Mouse (Mus musculus) intestine, embryonic 16.5 days (tissue): ENCODE measurements around the gene Mfap2. TPM values are rescaled to one million over a fixed set of nuclear protein-coding genes. Genes with fewer than 3 reads are reported as not detected.

Experiments
- ATAC-seq: fragments of 200-750 bp; cut with Nextera tagmentation; 2 replicates; pipeline ENCODE4 v1.8.0; 2017; ENCODE audit warnings: moderate TSS enrichment, moderate library complexity
- H3K27ac ChIP-seq: fragments of 300-500 bp; sonication (generic); 2 replicates; pipeline ENCODE4 v1.5.1; 2014; ENCODE audit warnings: mild to moderate bottlenecking, low read length
- H3K27me3 ChIP-seq: fragments of 300-500 bp; sonication (generic); replicated peaks from 2 replicates; pipeline ENCODE4 v1.6.1; 2014; ENCODE audit warnings: low read length, control low read depth, mixed read lengths; ENCODE audit not compliant: control insufficient read depth, insufficient read depth
- H3K36me3 ChIP-seq: fragments of 300-500 bp; sonication (generic); 2 replicates; pipeline ENCODE4 v1.6.1; 2014; ENCODE audit warnings: low read length, control low read depth; ENCODE audit not compliant: control insufficient read depth, insufficient read depth
- H3K4me1 ChIP-seq: fragments of 300-500 bp; sonication (generic); 2 replicates; pipeline ENCODE4 v1.6.1; 2014; ENCODE audit warnings: low read length, control low read depth, mixed read lengths; ENCODE audit not compliant: control insufficient read depth, insufficient read depth
- H3K4me2 ChIP-seq: fragments of 300-500 bp; sonication (generic); 2 replicates; pipeline ENCODE4 v1.6.1; 2014; ENCODE audit warnings: low read depth, low read length, control low read depth
- H3K4me3 ChIP-seq: fragments of 300-500 bp; sonication (generic); 2 replicates; pipeline ENCODE4 v1.5.1; 2014; ENCODE audit warnings: mild to moderate bottlenecking, low read length
- H3K9ac ChIP-seq: fragments of 300-500 bp; sonication (generic); 2 replicates; pipeline ENCODE4 v1.6.1; 2014; ENCODE audit warnings: low read depth, low read length
- H3K9me3 ChIP-seq: fragments of 300-500 bp; sonication (generic); 2 replicates; pipeline ENCODE4 v1.6.1; 2016; ENCODE audit warnings: low read length, control low read depth; ENCODE audit not compliant: control insufficient read depth
- WGBS: fragments of 180-500 bp; shearing (Covaris S2); extraction: QIAGEN DNeasy Blood & Tissue Kit; methylation state at CpG from one replicate; pipeline ENCODE4 v1.1.7; 2014; 5-methylcytosine and 5-hydroxymethylcytosine counted together
- polyA plus RNA-seq: library from polyadenylated mRNA; unstranded; fragments of >200 nt; fragmentation: Nextera tagmentation; extraction: Ambion mirVana; gene quantifications from 2 replicates; pipeline ENCODE4 v1.2.1, GENCODE M21; 2015

Mfap2 gene
- polyA plus RNA-seq, 1 experiment from 2014 or later, result 334 TPM

DNA sequence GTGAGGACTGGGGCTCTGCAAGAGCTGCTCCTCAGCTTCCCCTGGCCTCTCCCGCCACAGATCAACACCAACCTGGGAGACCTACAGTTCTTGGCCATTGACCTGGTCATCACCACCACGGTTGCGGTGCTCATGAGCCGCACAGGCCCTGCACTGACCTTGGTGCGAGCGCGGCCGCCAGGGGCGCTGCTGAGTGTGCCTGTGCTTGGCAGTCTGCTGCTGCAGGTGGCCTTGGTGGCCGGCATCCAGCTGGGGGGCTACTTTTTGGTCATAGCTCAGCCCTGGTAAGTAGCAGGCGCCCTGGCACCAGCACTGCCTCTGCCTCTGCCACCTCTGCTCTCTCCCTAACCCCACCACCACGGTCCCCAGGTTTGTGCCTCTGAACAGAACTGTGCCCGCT is 4.2 kb upstream of the Mfap2 start:
- no peaks in the 10 kb centered on the region for H3K27me3 ChIP-seq
- H3K4me1 ChIP-seq, result no peaks in the 10 kb centered on the region
- no peaks in the 10 kb centered on the region for H3K9me3 ChIP-seq
- H3K36me3 ChIP-seq, result peaks cover 10% of the 10 kb centered on the region
- ATAC-seq, result no peak
- 82% methylated on average over 13 of the region's 13 CpGs for WGBS
- no peak overlapping the region for H3K27ac ChIP-seq
- H3K4me3 ChIP-seq, result no peak overlapping the region
- H3K4me2 ChIP-seq, result no peak overlapping the region
- no peak overlapping the region for H3K9ac ChIP-seq

DNA sequence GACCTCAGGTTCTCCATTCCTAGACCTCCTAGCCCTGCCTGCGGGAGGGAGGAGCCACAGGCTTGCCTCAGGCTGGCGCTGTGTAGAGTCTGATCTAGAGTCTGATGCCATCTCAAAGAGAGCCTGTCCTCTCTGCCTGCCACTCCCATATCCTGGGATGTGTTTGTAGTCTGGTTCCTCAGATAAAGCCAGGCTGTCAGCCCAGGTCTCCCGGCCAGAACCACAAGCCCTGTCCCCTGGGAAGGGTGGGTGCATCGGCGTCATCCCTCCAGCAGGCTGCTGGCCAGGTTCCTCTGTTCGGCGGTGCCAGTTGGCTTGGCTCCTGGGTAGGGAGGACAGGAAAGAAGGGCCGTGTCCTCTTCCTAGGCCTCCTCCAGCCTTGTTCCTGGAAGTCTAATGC is 2.2 kb upstream of the Mfap2 start:
- H3K36me3 ChIP-seq, result peaks cover 10% of the 10 kb centered on the region
- no peak overlapping the region for H3K4me3 ChIP-seq
- no peaks in the 10 kb centered on the region for H3K9me3 ChIP-seq
- no peak overlapping the region for H3K9ac ChIP-seq
- 87% methylated on average over 8 of the region's 8 CpGs for WGBS
- H3K27ac ChIP-seq, result no peak overlapping the region
- no peak overlapping the region for H3K4me2 ChIP-seq
- no peaks in the 10 kb centered on the region for H3K27me3 ChIP-seq
- H3K4me1 ChIP-seq, result peaks cover 13% of the 10 kb centered on the region
- no peak for ATAC-seq

DNA sequence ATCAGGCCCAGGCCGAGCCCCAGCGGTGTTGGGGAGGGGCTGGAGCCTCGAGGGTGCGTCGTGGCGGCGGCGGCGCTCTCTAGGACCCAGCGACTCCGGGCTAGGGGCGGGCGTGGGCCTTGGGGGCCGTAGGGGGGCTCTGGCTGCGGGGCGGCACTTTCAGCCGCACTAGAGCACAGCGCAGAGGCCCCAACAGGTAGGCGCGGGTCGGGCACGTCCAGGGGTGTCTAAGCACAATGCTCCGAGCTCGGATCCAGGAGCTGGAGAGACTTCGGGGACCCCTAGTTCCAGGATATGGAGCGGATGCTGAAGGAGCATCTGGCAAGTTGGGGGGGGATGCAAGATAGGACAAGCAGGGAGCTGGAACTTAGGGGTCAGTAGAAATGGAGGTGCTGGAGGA is 308 bp downstream of the Mfap2 start:
- Histone ChIP-seq H3K4me2 (peak overlapping the region; percentile 62), H3K9ac (peak overlapping the region; percentile 75), H3K4me1 (peaks cover 13% of the 10 kb centered on the region), H3K4me3 (peak overlapping the region; percentile 56), H3K27ac (peak overlapping the region; percentile 74), H3K36me3 (peaks cover 14% of the 10 kb centered on the region), H3K9me3 (no peaks in the 10 kb centered on the region), H3K27me3 (no peaks in the 10 kb centered on the region)
- WGBS, result under 1% methylated on average over 26 of the region's 26 CpGs
- ATAC-seq, result peak; percentile 78

DNA sequence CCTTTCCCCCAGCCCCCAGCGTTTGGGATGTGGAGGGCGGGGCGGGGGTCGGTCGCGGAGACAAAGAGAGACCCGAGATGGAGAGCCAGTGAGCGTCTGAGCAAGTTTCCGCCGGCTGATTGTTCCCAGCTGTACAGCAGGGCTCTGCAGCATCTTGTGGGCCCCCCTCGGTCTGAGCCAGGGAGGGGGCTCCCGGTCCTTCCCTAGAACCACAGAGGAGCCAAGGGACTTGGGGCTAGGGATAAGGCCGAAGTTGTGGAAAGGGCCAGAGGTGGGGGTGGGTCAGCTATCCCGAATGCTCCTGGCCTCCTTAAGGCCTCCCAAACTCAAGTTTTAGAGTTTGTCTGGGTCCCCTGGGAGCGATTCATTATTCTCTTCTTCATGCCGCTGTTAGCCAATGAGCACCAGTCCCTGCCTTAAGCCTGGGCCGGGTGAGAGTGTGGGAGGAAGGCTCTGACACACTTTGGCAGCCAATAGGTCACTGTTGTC is 767 bp downstream of the Mfap2 start:
- no peaks in the 10 kb centered on the region for H3K27me3 ChIP-seq
- ATAC-seq, result peak; percentile 56

DNA sequence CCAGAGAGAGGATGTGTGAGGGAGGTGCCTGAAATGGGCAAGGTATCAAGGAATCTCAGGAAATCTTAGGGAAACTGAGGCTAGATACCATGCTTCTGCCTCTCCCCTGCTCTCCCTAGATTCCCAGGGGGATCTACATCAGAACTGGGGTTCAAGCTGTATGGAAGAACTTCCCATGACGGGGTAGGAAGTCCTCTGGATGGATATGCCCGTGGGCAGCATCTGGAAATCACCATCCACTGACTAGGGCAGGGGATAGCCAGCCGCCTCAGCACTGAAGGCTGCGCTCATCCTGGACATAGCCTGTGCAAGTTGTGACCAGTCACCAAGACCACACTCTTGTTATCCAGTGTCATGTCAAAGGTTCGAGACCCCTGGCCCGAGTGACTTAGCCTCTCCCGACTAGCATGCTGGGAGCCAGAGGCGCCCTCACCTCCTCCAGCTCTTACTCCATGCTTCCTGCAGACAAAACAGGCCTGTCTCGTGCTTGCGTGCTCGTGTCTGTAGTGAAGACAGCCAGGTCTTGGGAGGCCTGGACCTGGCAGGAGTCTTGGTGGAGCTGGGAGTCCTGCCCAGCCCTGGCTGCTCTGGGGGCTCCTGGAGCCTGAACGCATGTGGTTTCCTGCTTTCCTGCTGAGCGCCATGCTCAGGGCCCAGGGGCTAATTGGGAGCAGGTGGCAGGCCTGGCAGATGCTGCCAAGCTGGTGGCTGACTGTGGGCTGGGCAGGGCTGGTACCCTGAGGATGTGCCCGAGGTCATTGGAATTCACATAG is 1.5 kb downstream of the Mfap2 start:
- H3K9me3 ChIP-seq, result no peaks in the 10 kb centered on the region
- peak overlapping the region; percentile 62 for H3K4me2 ChIP-seq
- H3K4me1 ChIP-seq, result peaks cover 13% of the 10 kb centered on the region
- peak; percentile 14; the same call in 1 of the 2 replicates for ATAC-seq
- peak overlapping the region; percentile 75 for H3K9ac ChIP-seq
- 47% methylated on average over 14 of the region's 14 CpGs for WGBS
- H3K36me3 ChIP-seq, result peaks cover 9% of the 10 kb centered on the region
- peak overlapping the region; percentile 74 for H3K27ac ChIP-seq
- H3K4me3 ChIP-seq, result peak overlapping the region; percentile 56
- H3K27me3 ChIP-seq, result no peaks in the 10 kb centered on the region

More for the DNA sequence above, 767 bp downstream of the Mfap2 start:
- peak overlapping the region; percentile 56 for H3K4me3 ChIP-seq
- H3K4me1 ChIP-seq, result peaks cover 13% of the 10 kb centered on the region
- H3K36me3 ChIP-seq, result peaks cover 14% of the 10 kb centered on the region
- WGBS, result 4% methylated on average over 17 of the region's 17 CpGs
- H3K9ac ChIP-seq, result peak overlapping the region; percentile 75
- H3K27ac ChIP-seq, result peak overlapping the region; percentile 74
- H3K4me2 ChIP-seq, result peak overlapping the region; percentile 62
- no peaks in the 10 kb centered on the region for H3K9me3 ChIP-seq

DNA sequence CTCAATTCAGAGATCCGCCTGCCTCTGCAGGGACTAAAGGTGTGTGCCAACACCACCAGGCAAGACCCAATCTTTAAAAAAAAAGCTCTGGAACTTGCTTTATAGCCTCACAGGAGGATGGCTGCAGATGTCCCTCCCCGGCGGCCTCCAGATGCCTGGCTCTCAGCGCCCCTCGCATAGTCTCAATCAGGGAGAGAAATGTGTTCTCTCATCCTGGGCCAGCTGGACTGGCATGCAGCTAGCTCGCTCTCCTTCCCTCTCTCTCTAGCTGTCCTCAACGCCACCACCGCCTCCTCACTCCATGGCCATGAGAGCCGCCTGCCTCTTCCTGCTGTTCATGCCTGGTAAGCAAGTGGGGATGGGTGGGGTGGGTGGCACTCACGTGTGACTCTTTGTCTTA is 2.3 kb downstream of the Mfap2 start:
- H3K4me2 ChIP-seq, result 0 out of 2 replicates have a peak overlapping the region, but pooled peaks have one; percentile 62
- H3K4me1 ChIP-seq, result peaks cover 13% of the 10 kb centered on the region
- 72% methylated on average over 10 of the region's 10 CpGs for WGBS
- no peak overlapping the region; the same call in 1 of the 2 replicates for H3K9ac ChIP-seq
- no peaks in the 10 kb centered on the region for H3K9me3 ChIP-seq
- H3K36me3 ChIP-seq, result peaks cover 4% of the 10 kb centered on the region; the same call in 1 of the 2 replicates
- no peaks in the 10 kb centered on the region for H3K27me3 ChIP-seq
- H3K4me3 ChIP-seq, result peak overlapping the region; percentile 11; the same call in 1 of the 2 replicates
- no peak for ATAC-seq
- no peak overlapping the region for H3K27ac ChIP-seq

DNA sequence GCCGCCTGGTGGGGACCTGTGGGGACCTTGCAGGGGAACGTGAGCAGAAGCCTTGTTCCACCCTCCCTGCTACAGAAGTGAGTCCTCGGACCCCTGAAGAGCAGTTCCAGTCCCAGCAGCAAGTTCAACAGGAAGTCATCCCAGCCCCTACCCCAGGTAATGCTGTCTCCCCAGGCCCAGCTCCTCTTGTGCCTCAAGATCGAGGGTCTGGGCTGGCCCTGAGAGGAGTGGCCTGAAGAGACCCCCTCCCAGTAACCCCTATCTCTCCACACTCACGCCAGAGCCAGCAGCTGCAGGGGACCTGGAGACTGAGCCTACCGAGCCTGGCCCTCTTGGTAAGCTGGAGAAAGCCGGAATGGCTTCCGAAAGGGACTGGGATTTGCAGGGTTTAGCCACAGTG is 3.9 kb downstream of the Mfap2 start:
- no peak overlapping the region for H3K9ac ChIP-seq
- no peaks in the 10 kb centered on the region for H3K27me3 ChIP-seq
- 75% methylated on average over 8 of the region's 8 CpGs for WGBS
- no peaks in the 10 kb centered on the region for H3K9me3 ChIP-seq
- no peak overlapping the region for H3K27ac ChIP-seq
- H3K4me1 ChIP-seq, result peaks cover 13% of the 10 kb centered on the region
- peaks cover 4% of the 10 kb centered on the region; the same call in 1 of the 2 replicates for H3K36me3 ChIP-seq
- no peak for ATAC-seq
- H3K4me2 ChIP-seq, result no peak overlapping the region
- no peak overlapping the region for H3K4me3 ChIP-seq

DNA sequence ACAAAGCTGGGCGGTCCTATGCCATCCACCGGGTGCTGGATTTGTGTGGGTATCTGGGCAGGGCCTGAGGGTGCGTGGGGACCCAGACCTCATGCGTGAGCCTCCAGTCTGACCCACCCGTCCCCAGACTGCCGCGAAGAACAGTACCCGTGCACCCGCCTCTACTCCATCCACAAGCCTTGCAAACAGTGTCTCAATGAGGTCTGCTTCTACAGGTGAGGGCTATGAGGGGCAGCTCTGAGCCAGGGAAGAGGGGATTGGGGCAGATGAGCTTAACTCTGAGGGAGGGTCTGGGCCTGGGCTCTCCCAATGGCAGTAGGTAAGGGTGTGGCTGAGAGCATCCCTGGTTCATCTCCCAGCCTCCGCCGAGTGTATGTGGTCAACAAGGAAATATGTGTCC is 4.6 kb downstream of the Mfap2 start:
- H3K4me3 ChIP-seq, result no peak overlapping the region
- peaks cover 4% of the 10 kb centered on the region; the same call in 1 of the 2 replicates for H3K36me3 ChIP-seq
- no peak overlapping the region for H3K27ac ChIP-seq
- H3K4me1 ChIP-seq, result peaks cover 16% of the 10 kb centered on the region
- H3K9ac ChIP-seq, result no peak overlapping the region
- no peak overlapping the region for H3K4me2 ChIP-seq
- no peak for ATAC-seq
- WGBS, result 91% methylated on average over 11 of the region's 11 CpGs
- no peaks in the 10 kb centered on the region for H3K9me3 ChIP-seq
- H3K27me3 ChIP-seq, result no peaks in the 10 kb centered on the region

DNA sequence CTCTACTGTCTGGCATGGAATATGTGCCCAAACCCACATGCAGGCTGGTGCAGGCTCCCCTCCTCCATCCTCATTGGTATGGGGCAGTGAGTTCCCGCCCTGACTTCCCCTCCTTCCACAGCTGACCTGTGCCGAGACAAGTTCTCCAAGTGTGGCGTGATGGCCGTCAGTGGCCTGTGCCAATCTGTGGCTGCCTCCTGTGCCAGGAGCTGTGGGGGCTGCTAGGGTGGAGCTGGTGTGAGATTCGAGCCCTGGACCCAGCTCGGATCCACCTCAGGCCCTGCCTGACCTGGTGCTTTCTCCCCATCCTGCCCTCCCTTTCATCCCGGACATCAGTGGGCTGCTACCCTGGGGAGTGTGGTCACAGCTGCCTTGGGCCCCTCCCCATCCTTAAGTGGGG is 5.1 kb downstream of the Mfap2 start:
- H3K4me1 ChIP-seq, result peaks cover 21% of the 10 kb centered on the region
- H3K9me3 ChIP-seq, result no peaks in the 10 kb centered on the region
- no peak overlapping the region for H3K27ac ChIP-seq
- WGBS, result 75% methylated on average over 7 of the region's 7 CpGs
- H3K36me3 ChIP-seq, result peaks cover 4% of the 10 kb centered on the region; the same call in 1 of the 2 replicates
- ATAC-seq, result no peak
- H3K9ac ChIP-seq, result no peak overlapping the region
- H3K27me3 ChIP-seq, result no peaks in the 10 kb centered on the region
- no peak overlapping the region for H3K4me2 ChIP-seq
- no peak overlapping the region for H3K4me3 ChIP-seq
